Mouse (Mus musculus) cortical plate, adult 2 months (tissue): ENCODE results near the gene Nsdhl.

Experiments used
- CTCF ChIP-seq: fragments of 200-500 bp; IDR thresholded peaks from 2 replicates; pipeline ENCODE4 v1.5.1; 2011; ENCODE audit warnings: mild to moderate bottlenecking, control low read depth, low read length; ENCODE audit not compliant: insufficient read depth; ENCODE audit errors: extremely low read depth
- POLR2A ChIP-seq: fragments of 200-500 bp; IDR thresholded peaks from 2 replicates; pipeline ENCODE4 v1.6.1; 2011; ENCODE audit warnings: mild to moderate bottlenecking, low read length, control low read depth; ENCODE audit not compliant: insufficient read depth; ENCODE audit errors: extremely low read depth

DNA sequence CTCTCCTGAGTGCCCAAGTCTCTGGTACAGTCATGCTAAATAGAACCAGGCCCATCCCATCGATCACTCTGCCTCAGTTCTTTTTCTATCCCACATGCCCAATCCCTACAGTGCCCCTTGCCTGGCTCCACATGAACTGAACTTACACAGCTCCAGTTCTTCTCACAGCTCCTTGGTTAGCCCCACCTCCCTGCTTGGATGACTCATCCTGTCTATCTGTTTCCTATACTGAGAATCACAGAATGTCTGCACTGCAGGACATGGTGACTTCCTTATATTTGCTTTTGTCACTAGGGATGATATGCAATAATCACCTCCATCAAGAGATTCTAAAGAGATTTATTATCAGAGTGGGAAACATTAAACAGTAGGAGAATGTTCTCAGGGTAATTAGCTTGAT lies 6.7 kb upstream of the Nsdhl start:
- TF ChIP-seq CTCF: no peak
- no peak for TF ChIP-seq POLR2A
